Mouse (Mus musculus): Measurements from ENCODE around the gene Naaa. TPM values are rescaled to one million over a fixed set of nuclear protein-coding genes. Genes with fewer than 3 reads are reported as not detected.
A peak's percentile ranks its signal among the peaks of the same experiment; 100 is the strongest.

Naaa gene
- polyA plus RNA-seq, 2 experiments, result 17.5 to 19.0 TPM

- no peak for DNase-seq (ENCODE audit: low spot score)
- ATAC-seq (ENCODE audit: low FRiP score, low read depth), result no peak
These were observed 40.6 kb upstream of the Naaa start for GRCm38 (mm10) chr5:92318596-92318995.

DNA sequence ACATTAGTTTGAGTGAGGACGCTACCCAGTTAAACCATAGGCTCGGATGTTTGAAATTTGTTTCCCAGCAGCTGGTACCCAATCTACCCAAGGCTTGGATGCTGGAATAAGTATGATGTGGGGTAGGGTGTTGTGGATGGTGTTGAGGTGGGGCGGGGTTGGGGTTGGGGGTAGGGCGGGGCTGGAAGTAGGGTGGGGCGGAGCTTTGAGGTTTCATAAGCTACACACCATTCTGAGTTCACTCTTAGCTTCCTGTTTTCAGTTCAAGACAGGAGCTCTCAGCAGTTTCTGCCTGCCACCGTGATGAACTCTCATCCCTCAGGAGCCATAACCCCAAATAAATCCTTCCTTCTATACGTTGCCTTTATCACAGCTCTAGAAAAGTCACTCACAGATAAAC lies 40.1 kb upstream of the Naaa start:
- no peaks in the 10 kb centered on the region for H3K4me1 ChIP-seq (ENCODE audit: control insufficient read depth, insufficient read depth, low read length)
- DNase-seq (ENCODE audit: low spot score) (no peak), ATAC-seq (ENCODE audit: low FRiP score, low read depth) (no peak)
- no peaks in the 10 kb centered on the region for H3K27me3 ChIP-seq (ENCODE audit: control insufficient read depth, insufficient read depth, low read length)
- no peaks in the 10 kb centered on the region for H3K9me3 ChIP-seq (ENCODE audit: control insufficient read depth, low read length)
- no peak overlapping the region for H3K4me3 ChIP-seq (replicated peaks; ENCODE audit: low read length)
- no peak overlapping the region for H3K4me2 ChIP-seq (replicated peaks; ENCODE audit: low read depth, low read length, severe bottlenecking)
- H3K27ac ChIP-seq (replicated peaks; ENCODE audit: low read depth, low read length), result no peak overlapping the region
- no peaks in the 10 kb centered on the region for H3K36me3 ChIP-seq (ENCODE audit: control insufficient read depth, insufficient read depth, low read length)
- TF ChIP-seq POLR2A (IDR thresholded peaks at IDR 0.05; ENCODE audit: borderline replicate concordance, extremely low read depth, insufficient read depth, insufficient read length), result no peak
- 83% methylated on average over 7 of the region's 7 CpGs for WGBS
- no peak overlapping the region for H3K9ac ChIP-seq (ENCODE audit: low read depth, low read length, severe bottlenecking)

More at GRCm38 (mm10) chr5:92318596-92318995, 40.6 kb upstream of the Naaa start:
- no peaks in the 10 kb centered on the region for H3K36me3 ChIP-seq (ENCODE audit: control insufficient read depth, insufficient read depth, low read length)
- H3K27ac ChIP-seq (replicated peaks; ENCODE audit: low read depth, low read length), result no peak overlapping the region
- 88% methylated on average over 14 of the region's 14 CpGs for WGBS
- H3K9ac ChIP-seq (ENCODE audit: low read depth, low read length, severe bottlenecking), result no peak overlapping the region
- no peak overlapping the region for H3K4me3 ChIP-seq (replicated peaks; ENCODE audit: low read length)
- H3K27me3 ChIP-seq (ENCODE audit: control insufficient read depth, insufficient read depth, low read length), result no peaks in the 10 kb centered on the region
- no peaks in the 10 kb centered on the region for H3K9me3 ChIP-seq (ENCODE audit: control insufficient read depth, low read length)
- no peak for TF ChIP-seq POLR2A (IDR thresholded peaks at IDR 0.05; ENCODE audit: borderline replicate concordance, extremely low read depth, insufficient read depth, insufficient read length)
- H3K4me1 ChIP-seq (ENCODE audit: control insufficient read depth, insufficient read depth, low read length), result no peaks in the 10 kb centered on the region
- no peak overlapping the region for H3K4me2 ChIP-seq (replicated peaks; ENCODE audit: low read depth, low read length, severe bottlenecking)

- Histone ChIP-seq H3K36me3 (ENCODE audit: control insufficient read depth, insufficient read depth, low read length) (no peaks in the 10 kb centered on the region), H3K9me3 (ENCODE audit: control insufficient read depth, low read length) (no peaks in the 10 kb centered on the region), H3K27me3 (ENCODE audit: control insufficient read depth, insufficient read depth, low read length) (no peaks in the 10 kb centered on the region), H3K4me2 (replicated peaks; ENCODE audit: low read depth, low read length, severe bottlenecking) (no peak overlapping the region), H3K4me1 (ENCODE audit: control insufficient read depth, insufficient read depth, low read length) (peaks cover 1% of the 10 kb centered on the region), H3K9ac (ENCODE audit: low read depth, low read length, severe bottlenecking) (no peak overlapping the region), H3K27ac (replicated peaks; ENCODE audit: low read depth, low read length) (no peak overlapping the region), H3K4me3 (replicated peaks; ENCODE audit: low read length) (no peak overlapping the region)
- no peak for TF ChIP-seq POLR2A (IDR thresholded peaks at IDR 0.05; ENCODE audit: borderline replicate concordance, extremely low read depth, insufficient read depth, insufficient read length)
- 73% methylated on average over 7 of the region's 7 CpGs for WGBS
- DNase-seq (ENCODE audit: low spot score), result no peak
- ATAC-seq (ENCODE audit: low FRiP score, low read depth), result no peak
These were observed 35.8 kb upstream of the Naaa start for GRCm38 (mm10) chr5:92313776-92314175.

GRCm38 (mm10) chr5:92312046-92312715 lies 34.2 kb upstream of the Naaa start:
- no peak overlapping the region for H3K4me3 ChIP-seq (replicated peaks; ENCODE audit: low read length)
- no peaks in the 10 kb centered on the region for H3K9me3 ChIP-seq (ENCODE audit: control insufficient read depth, low read length)
- peaks cover 5% of the 10 kb centered on the region for H3K4me1 ChIP-seq (ENCODE audit: control insufficient read depth, insufficient read depth, low read length)
- H3K4me2 ChIP-seq (replicated peaks; ENCODE audit: low read depth, low read length, severe bottlenecking), result no peak overlapping the region; the same call in 1 of the 2 replicates
- H3K27ac ChIP-seq (replicated peaks; ENCODE audit: low read depth, low read length), result no peak overlapping the region
- WGBS, result 13% methylated on average over 13 of the region's 13 CpGs
- no peak overlapping the region for H3K9ac ChIP-seq (ENCODE audit: low read depth, low read length, severe bottlenecking)
- TF ChIP-seq POLR2A (IDR thresholded peaks at IDR 0.05; ENCODE audit: borderline replicate concordance, extremely low read depth, insufficient read depth, insufficient read length), result no peak
- peaks cover under 1% of the 10 kb centered on the region; the same call in 1 of the 2 replicates for H3K36me3 ChIP-seq (ENCODE audit: control insufficient read depth, insufficient read depth, low read length)
- ATAC-seq (ENCODE audit: low FRiP score, low read depth) (peak; percentile 30; the same call in 1 of the 2 replicates), DNase-seq (ENCODE audit: low spot score) (peak; percentile 89)
- no peaks in the 10 kb centered on the region for H3K27me3 ChIP-seq (ENCODE audit: control insufficient read depth, insufficient read depth, low read length)

DNA sequence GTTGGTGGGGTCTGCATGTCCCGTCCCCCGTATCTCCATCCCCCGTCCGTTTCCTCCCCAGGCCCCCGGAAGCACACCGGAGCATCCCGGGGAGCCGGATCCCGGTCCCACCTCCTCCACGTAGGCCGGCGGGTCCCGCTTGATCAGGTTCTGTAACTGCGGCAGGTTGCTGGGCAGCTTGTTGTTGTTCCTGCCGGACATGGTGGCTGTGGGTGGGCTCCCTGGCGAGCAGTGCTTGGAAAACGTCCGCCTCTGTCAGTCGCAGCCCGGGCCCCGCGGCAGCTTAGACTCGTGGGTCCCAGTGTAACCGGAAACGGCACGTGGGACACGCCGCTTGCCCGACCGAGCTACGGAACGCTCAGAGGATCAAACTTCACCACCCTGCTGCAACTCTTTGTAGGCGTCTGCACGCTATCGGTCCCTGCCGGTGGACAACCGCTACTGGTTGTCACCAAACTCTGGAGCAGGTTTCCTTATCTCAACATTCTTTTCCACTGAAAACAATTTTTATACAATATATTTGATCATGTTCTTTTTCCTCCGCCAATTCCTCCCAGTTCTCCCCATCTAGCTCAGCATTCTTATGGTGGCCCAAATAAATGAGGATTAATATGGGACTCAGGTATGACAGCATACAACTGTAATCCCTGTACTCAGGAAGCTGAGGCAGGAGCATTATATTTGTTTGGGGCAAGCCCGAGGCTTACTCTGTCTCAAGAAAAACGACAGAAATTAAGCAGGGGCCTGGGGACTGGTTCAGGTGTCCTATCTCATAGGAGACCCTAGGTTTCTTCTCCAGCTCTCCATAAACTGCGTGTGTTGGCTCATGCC lies 31.9 kb upstream of the Naaa start, which contains the start of gene Sdad1:
Sdad1 (minus strand) TSS at position 799 of the 831 bp plus-strand sequence.
- 3% methylated on average over 40 of the region's 41 CpGs for WGBS
- H3K27ac ChIP-seq (replicated peaks; ENCODE audit: low read depth, low read length), result peak within 1 kb of the TSS; percentile 78
- peak within 1 kb of the TSS; percentile 86 for H3K4me3 ChIP-seq (replicated peaks; ENCODE audit: low read length)
- H3K4me2 ChIP-seq (replicated peaks; ENCODE audit: low read depth, low read length, severe bottlenecking), result peak within 1 kb of the TSS; percentile 56
- peaks cover 15% of the 10 kb centered on the region for H3K36me3 ChIP-seq (ENCODE audit: control insufficient read depth, insufficient read depth, low read length)
- DNase-seq (ENCODE audit: low spot score) (peak; percentile 93), ATAC-seq (ENCODE audit: low FRiP score, low read depth) (peak; percentile 94)
- peak within 1 kb of the TSS; percentile 88 for H3K9ac ChIP-seq (ENCODE audit: low read depth, low read length, severe bottlenecking)
- H3K9me3 ChIP-seq (ENCODE audit: control insufficient read depth, low read length), result no peaks in the 10 kb centered on the region
- H3K27me3 ChIP-seq (ENCODE audit: control insufficient read depth, insufficient read depth, low read length), result no peaks in the 10 kb centered on the region
- H3K4me1 ChIP-seq (ENCODE audit: control insufficient read depth, insufficient read depth, low read length), result peaks cover 5% of the 10 kb centered on the region
- TF ChIP-seq POLR2A (IDR thresholded peaks at IDR 0.05; ENCODE audit: borderline replicate concordance, extremely low read depth, insufficient read depth, insufficient read length), result 0 out of 2 replicates have a peak, but pooled peaks have one; percentile 19
